2 mouse cellular contexts compared by ENCODE assay signal in genomic region chr1:163838482-163838881, GRCm38 (mm10). TPM values are rescaled to one million over a fixed set of nuclear protein-coding genes. Genes with fewer than 3 reads are reported as not detected.
DNase-seq lines count a peak whose midpoint lies in the region; TF ChIP-seq lines count a peak whose summit lies in the region.
"Not testable (repeated sequence)": the region's sequence is repeated elsewhere in the genome, so short reads cannot be mapped to it uniquely, and the experiment has no call there.

No protein-coding gene starts in this region.

- H3K4me2 ChIP-seq in CH12.LX (ENCODE audit: insufficient read depth, low read depth, poor library complexity, severe bottlenecking), result peak overlapping the region; percentile 21; the same call in 1 of the 2 replicates

- TF ChIP-seq RAD21 in CH12.LX (IDR thresholded peaks at IDR 0.05; ENCODE audit: low read depth, low read length), result not testable (repeated sequence)

- not testable (repeated sequence) for TF ChIP-seq EP300 in CH12.LX (IDR thresholded peaks at IDR 0.05; ENCODE audit: low read length)

- not testable (repeated sequence) for H3K27ac ChIP-seq in CH12.LX (ENCODE audit: insufficient read depth, low read depth)

- H3K27me3 ChIP-seq in CH12.LX (replicated peaks), result not testable (repeated sequence)

- in situ Hi-C loops in CH12.LX (cut with MboI; ENCODE audit: low pct_ligation_motif_present, low pct_unique_long_range_greater_than_20kb, low sequenced_read_pairs), result not testable (repeated sequence)

- H3K9me3 ChIP-seq in CH12.LX (replicated peaks; ENCODE audit: low read length), result not testable (repeated sequence)

- not testable (repeated sequence) for DNase-seq in CH12.LX (ENCODE audit: extremely low read depth)
- peak; percentile 54 for DNase-seq in heart, adult 11 months

- TF ChIP-seq POLR2A in CH12.LX (IDR thresholded peaks at IDR 0.05; ENCODE audit: low read depth, low read length), result not testable (repeated sequence)

- H3K9ac ChIP-seq in CH12.LX (ENCODE audit: insufficient read depth, low read depth), result not testable (repeated sequence)

- dilution Hi-C loops in CH12.LX (cut with MboI; ENCODE audit: extremely low pct_ligation_motif_present, extremely low pct_unique_long_range_greater_than_20kb, low sequenced_read_pairs), result not testable (repeated sequence)

- not testable (repeated sequence) for H3K79me2 ChIP-seq in CH12.LX (replicated peaks; ENCODE audit: control insufficient read depth, extremely low read depth, insufficient read depth, poor library complexity, severe bottlenecking)

- not testable (repeated sequence) for H3K4me3 ChIP-seq in CH12.LX (replicated peaks in 1 of 3; ENCODE audit: low read depth in 2 of 3, low read length in 2 of 3, poor library complexity in 1 of 3)

- TF ChIP-seq CTCF in CH12.LX (conservative IDR thresholded peaks at IDR 0.05 in 1 of 2, IDR thresholded peaks at IDR 0.05 in 1 of 2; ENCODE audit: low read depth in 2 of 2, low read length in 2 of 2), result not testable (repeated sequence)

- not testable (repeated sequence) for H3K4me1 ChIP-seq in CH12.LX (ENCODE audit: control insufficient read depth in 1 of 2, insufficient read depth in 2 of 2)

- not testable (repeated sequence) for H3K36me3 ChIP-seq in CH12.LX (replicated peaks in 1 of 2; ENCODE audit: control insufficient read depth in 1 of 2, insufficient read depth in 1 of 2, low read length in 1 of 2)

TF ChIP-seq in CH12.LX, 34 proteins besides CTCF, POLR2A, EP300 and RAD21:
- peak; percentile 58; the same call in 1 of the 2 replicates for TF ChIP-seq ZNF384 (IDR thresholded peaks at IDR 0.05; ENCODE audit: low read depth, low read length)

RNA-seq across cellular contexts. Expression of gene Kifap3, which starts 59.1 kb away (rescaled TPM):
- total RNA-seq in CH12.LX (2012; rRNA removed), result 0.04 and 0.08 TPM in 2 replicates
- 0.08 TPM in 1 of 2 replicates, not detected in the other for total RNA-seq in CH12.LX (2014; rRNA removed)
- polyA plus RNA-seq in CH12.LX (2012; ENCODE audit: insufficient read length, low read depth), result 0.10 TPM in 1 of 2 replicates, not detected in the other
